In genomic region chr1:135405356-135405755, GRCm38 (mm10) we compare ENCODE assay signal across 25 mouse cellular contexts. TPM values are rescaled to one million over a fixed set of nuclear protein-coding genes. Genes with fewer than 3 reads are reported as not detected.
A peak's percentile ranks its signal among the peaks of the same experiment; 100 is the strongest.
DNase-seq lines count a peak whose midpoint lies in the region; ATAC-seq and TF ChIP-seq lines count a peak whose summit lies in the region.
"Had no signal": no experiment of that assay in that cellular context is flagged by ENCODE, and none has a peak within 500 bp of the region (broad histone marks: within the 10 kb centered on the region; RNA-seq: fewer than 3 reads in every experiment).

No protein-coding gene starts in this region.

- no peaks in the 10 kb centered on the region for H3K9me3 ChIP-seq in MEL (replicated peaks; ENCODE audit: insufficient read depth, low read length)
- H3K9me3 ChIP-seq: embryonic facial prominence, embryonic 10.5 days; embryonic facial prominence, embryonic 12.5 days; forebrain, embryonic 13.5 days; forebrain, embryonic 15.5 days; G1E had no signal

- no peak for TF ChIP-seq CTCF in layer of hippocampus, adult 2 months (conservative IDR thresholded peaks at IDR 0.05)
- TF ChIP-seq CTCF in MEL (IDR thresholded peaks at IDR 0.05 in 2 of 3, conservative IDR thresholded peaks at IDR 0.05 in 1 of 3; ENCODE audit: control insufficient read depth in 1 of 3, insufficient read depth in 1 of 3, low read depth in 2 of 3, low read length in 3 of 3, poor library complexity in 1 of 3, severe bottlenecking in 1 of 3) = no peak

- TF ChIP-seq RAD21 in MEL (IDR thresholded peaks at IDR 0.05; ENCODE audit: low read depth, low read length) = no peak

- no peak for TF ChIP-seq POLR2A in MEL (IDR thresholded peaks at IDR 0.05; ENCODE audit: control insufficient read depth in 1 of 2, insufficient read depth in 1 of 2, low read depth in 1 of 2, low read length in 2 of 2, poor library complexity in 1 of 2)

- peak overlapping the region; percentile 72 for H3K27ac ChIP-seq in layer of hippocampus, adult 2 months
- no peak overlapping the region for H3K27ac ChIP-seq in MEL (ENCODE audit: control insufficient read depth, low read depth, low read length)
- H3K27ac ChIP-seq: embryonic facial prominence, embryonic 10.5 days; embryonic facial prominence, embryonic 12.5 days; forebrain, embryonic 13.5 days; forebrain, embryonic 15.5 days had no signal

- no peak overlapping the region for H3K9ac ChIP-seq in MEL (ENCODE audit: control insufficient read depth, low read depth, low read length, poor library complexity, severe bottlenecking)
- H3K9ac ChIP-seq: embryonic facial prominence, embryonic 12.5 days; forebrain, embryonic 13.5 days; forebrain, embryonic 15.5 days; forebrain, postnatal 0 days had no signal

- no peaks in the 10 kb centered on the region for H3K79me2 ChIP-seq in MEL (ENCODE audit: control insufficient read depth, insufficient read depth, low read length, poor library complexity)

- no peak for DNase-seq in layer of hippocampus, adult 2 months (ENCODE audit: low spot score in 2 of 2)
- DNase-seq in layer of hippocampus, postnatal 14 days (ENCODE audit: low spot score in 2 of 2) = no peak
- DNase-seq in MEL (ENCODE audit: low read depth, low spot score) (peak; percentile 83), R1 (ENCODE audit: low read depth, low spot score) (peak; percentile 64)
- no peak for DNase-seq in cerebellum, postnatal 14 days
- DNase-seq: adrenal gland, adult 8-10 months; adrenal gland, postnatal 14 days; adrenal gland, postnatal 36 days; B cell, adult 2 months; cerebellum, adult 11 months; cerebellum, adult 18-20 months; cerebellum, adult 8-10 months; cerebellum, adult 9-11 months; cerebellum, postnatal 25 days; forebrain, postnatal 0 days had no signal

- ATAC-seq in cerebellum, adult (ENCODE audit: insufficient number of reproducible peaks, low FRiP score, low TSS enrichment) = no peak
- ATAC-seq: activated CD4-positive, CD25-positive, alpha-beta regulatory T cell, adult 4 months; CD4-positive, CD25-positive, alpha-beta regulatory T cell, adult 4 months; forebrain, embryonic 13.5 days; forebrain, embryonic 15.5 days; forebrain, postnatal 0 days; Patski had no signal

- no peak overlapping the region for H3K4me3 ChIP-seq in layer of hippocampus, adult 2 months
- no peak overlapping the region for H3K4me3 ChIP-seq in MEL (ENCODE audit: control insufficient read depth in 1 of 2, insufficient read depth in 1 of 2, low read depth in 2 of 2, low read length in 2 of 2)
- H3K4me3 ChIP-seq: embryonic facial prominence, embryonic 10.5 days; embryonic facial prominence, embryonic 12.5 days; forebrain, embryonic 13.5 days; forebrain, embryonic 15.5 days had no signal

- 0 out of 4 replicates have a peak, but pooled peaks of 1 of the 2 experiments have one; percentile 20 for TF ChIP-seq EP300 in MEL (IDR thresholded peaks at IDR 0.05; ENCODE audit: low read depth in 1 of 2, low read length in 2 of 2)

- H3K4me1 ChIP-seq in MEL (ENCODE audit: control insufficient read depth in 1 of 2, insufficient read depth in 2 of 2, low read length in 2 of 2) = peaks cover 0 to 3% of the 10 kb centered on the region in 2 experiments; a peak in 1 of 4 replicates
- H3K4me1 ChIP-seq: embryonic facial prominence, embryonic 10.5 days; embryonic facial prominence, embryonic 12.5 days; forebrain, embryonic 13.5 days; forebrain, embryonic 15.5 days had no signal

- peaks cover 7 to 21% of the 10 kb centered on the region in 2 experiments for H3K36me3 ChIP-seq in MEL (ENCODE audit: control insufficient read depth in 1 of 2, insufficient read depth in 2 of 2, low read length in 2 of 2)

- no peaks in the 10 kb centered on the region for H3K27me3 ChIP-seq in MEL (ENCODE audit: control insufficient read depth in 1 of 2, insufficient read depth in 2 of 2, low read length in 2 of 2)
- H3K27me3 ChIP-seq: CH12.LX; embryonic facial prominence, embryonic 12.5 days; forebrain, embryonic 13.5 days; forebrain, embryonic 15.5 days; Patski had no signal

TF ChIP-seq in MEL, 35 proteins besides CTCF, POLR2A, EP300 and RAD21:
- TF ChIP-seq USF1 (IDR thresholded peaks at IDR 0.05; ENCODE audit: low read depth, low read length) = no peak
- no peak for TF ChIP-seq SIN3A (IDR thresholded peaks at IDR 0.05; ENCODE audit: low read length)
- TF ChIP-seq GATA1 (IDR thresholded peaks at IDR 0.05; ENCODE audit: low read depth, low read length) = 0 out of 2 replicates have a peak, but pooled peaks have one; percentile 30
- no peak for TF ChIP-seq POLR2AphosphoS2 (IDR thresholded peaks at IDR 0.05; ENCODE audit: low read length)
- peak; percentile 34; the same call in 1 of the 2 replicates for TF ChIP-seq MAFK (IDR thresholded peaks at IDR 0.05; ENCODE audit: borderline replicate concordance, low read depth, low read length)
- TF ChIP-seq SMC3 (IDR thresholded peaks at IDR 0.05; ENCODE audit: low read depth, low read length) = 0 out of 2 replicates have a peak, but pooled peaks have one; percentile 1
- TF ChIP-seq RCOR1 (IDR thresholded peaks at IDR 0.05; ENCODE audit: low read depth, low read length) = 0 out of 2 replicates have a peak, but pooled peaks have one; percentile 23

RNA-seq across cellular contexts. Expression of gene Ipo9, which starts 24.9 kb away (rescaled TPM):
- 100 to 1,000 TPM; 146 to 154 TPM for total RNA-seq in layer of hippocampus, adult 2 months (2021)
- total RNA-seq in layer of hippocampus, postnatal 14 days (2021) = 100 to 1,000 TPM; 137 to 171 TPM
- total RNA-seq in MEL (2012; rRNA removed) = 27.4 and 29.2 TPM in 2 replicates
- polyA plus RNA-seq in MEL (2012; ENCODE audit: insufficient read depth in 1 of 2, insufficient read length in 2 of 2, low read depth in 1 of 2, low replicate concordance in 2 of 2, missing spikeins in 1 of 2) = 10 to 100 TPM in 1 of 2 experiments, not detected in 1; 56.2 TPM

RNA-seq across cellular contexts. Expression of gene Shisa4, which starts 30.3 kb away (rescaled TPM):
- total RNA-seq in layer of hippocampus, adult 2 months (2021) = 100 to 1,000 TPM; 121 TPM
- 100 to 1,000 TPM; 130 to 131 TPM for total RNA-seq in layer of hippocampus, postnatal 14 days (2021)
- not detected in 2 replicates for total RNA-seq in MEL (2012; rRNA removed)
- polyA plus RNA-seq in MEL (2012; ENCODE audit: insufficient read depth in 1 of 2, insufficient read length in 2 of 2, low read depth in 1 of 2, low replicate concordance in 2 of 2, missing spikeins in 1 of 2) = not detected
- polyA plus RNA-seq: activated CD4-positive, CD25-positive, alpha-beta regulatory T cell, adult 4 months; G1E had no signal

Comparison
In these comparisons a context has a peak if more than half of its experiments do, and no peak if none do; other contexts are left out.
1. DNase-seq: peak in MEL (single experiment) and R1 (single experiment); none in layer of hippocampus, adult 2 months (0 of 2), layer of hippocampus, postnatal 14 days (0 of 2) and cerebellum, postnatal 14 days (0 of 2).
2. RNA of gene Shisa4, which starts 30.3 kb away (total RNA-seq): 130 to 131 TPM in layer of hippocampus, postnatal 14 days and 121 TPM in layer of hippocampus, adult 2 months; not detected in MEL; every median in the first group is over 100 times any median in the second.